Mouse (Mus musculus) megakaryocyte, embryonic 14.5 days (primary cell): ENCODE measurements at regions not wholly inside any gene's neighbourhood (a gene's known extent, or its start where the extent isn't known, plus 50 kb on each side); places are given as distances from the start of the nearest gene placed in this dataset.

ENCODE experiments used
- FLI1 ChIP-seq: IDR thresholded peaks from 2 replicates; pipeline ENCODE4 v1.6.1; 2012; ENCODE audit warnings: low read length, inconsistent platforms, mixed read lengths
- GATA1 ChIP-seq: IDR thresholded peaks from 3 replicates; pipeline ENCODE4 v1.6.1; 2012; ENCODE audit warnings: mixed read lengths, low read length, inconsistent platforms, borderline replicate concordance

GRCm38 (mm10) chr9:41545776-41546175 is 384.3 kb upstream of the Ubash3b start:
- no peak for TF ChIP-seq GATA1
- TF ChIP-seq FLI1 = no peak
